Mouse (Mus musculus) adrenal gland, postnatal 25 days (tissue): Measurements from ENCODE around the gene Fam129a. TPM values are rescaled to one million over a fixed set of nuclear protein-coding genes. Genes with fewer than 3 reads are reported as not detected.
"Not testable (repeated sequence)": the region's sequence is repeated elsewhere in the genome, so short reads cannot be mapped to it uniquely, and the experiment has no call there.

Source experiments
- DNase-seq: peaks from one replicate; pipeline ENCODE4 v3.0.0; 2021; ENCODE audit warnings: mixed read lengths
- total RNA-seq: library from RNA; stranded (reverse); gene quantifications from 2 replicates; pipeline ENCODE4 v1.2.3, GENCODE M21; 2021

Gene Fam129a
- total RNA-seq, 1 experiment from 2014 or later = 93.9 TPM

GRCm38 (mm10) chr1:151699363-151699762, 128.4 kb downstream of the Fam129a start:
- DNase-seq = no peak

GRCm38 (mm10) chr1:151702816-151703215, 131.8 kb downstream of the Fam129a start:
- DNase-seq = no peak

DNA sequence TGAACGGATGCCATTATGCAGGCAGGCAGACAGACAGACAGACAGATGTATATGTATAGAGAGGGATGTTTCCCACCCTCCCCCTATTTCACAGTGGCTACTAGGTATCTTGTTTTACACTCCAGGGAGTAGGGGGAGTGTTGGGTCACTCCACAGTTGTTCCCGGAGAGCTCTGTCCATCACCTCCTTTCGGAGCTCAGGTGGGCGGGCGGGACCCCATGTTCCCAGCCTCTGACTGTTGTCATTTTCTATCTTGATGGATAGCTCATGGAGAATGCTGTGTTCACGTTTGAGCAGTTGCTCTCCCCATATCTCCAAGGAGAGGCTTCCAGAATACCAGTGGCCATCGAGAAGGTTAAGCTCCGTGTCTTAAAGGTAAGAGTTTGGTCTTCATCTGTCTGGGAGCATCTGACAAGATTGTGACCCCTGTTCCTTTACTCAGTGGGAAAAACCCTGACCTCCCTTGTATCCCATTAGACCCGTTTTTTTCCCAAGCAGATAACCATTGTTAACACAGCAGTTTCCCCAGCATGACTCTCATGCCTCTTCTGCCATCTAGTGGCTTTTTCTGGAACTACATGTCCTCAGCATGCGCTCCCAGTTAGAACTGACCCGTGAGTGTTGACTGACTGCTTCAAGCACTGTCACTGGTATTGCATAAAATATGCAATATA, 134.9 kb downstream of the Fam129a start:
- DNase-seq = peak; percentile 71

- no peak for DNase-seq
Observed at GRCm38 (mm10) chr1:151706397-151706752, 135.4 kb downstream of the Fam129a start.

DNA sequence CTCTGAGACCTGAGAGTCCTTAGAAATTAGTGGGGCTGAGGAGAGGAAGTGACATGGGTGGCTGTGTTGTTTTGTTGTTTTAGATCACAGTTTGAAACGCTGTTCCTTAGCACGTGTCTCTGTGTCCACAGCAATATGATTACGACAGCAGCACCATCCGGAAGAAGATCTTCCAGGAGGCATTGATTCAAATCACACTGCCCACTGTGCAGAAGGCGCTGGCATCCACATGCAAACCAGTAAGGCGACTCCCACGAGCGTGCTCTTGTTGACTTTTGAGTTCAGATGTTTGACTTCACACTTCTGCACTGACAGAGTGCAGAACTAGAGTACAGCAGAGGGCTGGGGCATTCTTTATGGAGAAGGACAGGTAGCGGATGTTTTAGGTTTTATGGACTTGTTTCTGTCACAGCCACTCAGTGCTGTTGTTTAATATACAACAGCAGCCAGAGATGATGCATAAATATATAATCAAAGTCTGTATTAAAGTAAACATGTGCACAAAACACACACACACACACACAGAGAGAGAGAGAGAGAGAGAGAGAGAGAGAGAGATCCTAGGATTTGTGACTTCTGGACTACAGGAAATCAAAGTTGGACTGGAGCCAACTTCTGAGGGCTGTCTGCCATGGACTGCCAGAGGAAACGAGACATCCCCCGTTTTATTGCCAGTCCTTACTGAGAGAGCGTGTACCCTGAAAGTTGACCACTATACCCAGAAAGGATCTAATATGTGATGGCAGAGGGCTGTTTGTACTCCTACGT, 138.2 kb downstream of the Fam129a start:
- DNase-seq = no peak

DNA sequence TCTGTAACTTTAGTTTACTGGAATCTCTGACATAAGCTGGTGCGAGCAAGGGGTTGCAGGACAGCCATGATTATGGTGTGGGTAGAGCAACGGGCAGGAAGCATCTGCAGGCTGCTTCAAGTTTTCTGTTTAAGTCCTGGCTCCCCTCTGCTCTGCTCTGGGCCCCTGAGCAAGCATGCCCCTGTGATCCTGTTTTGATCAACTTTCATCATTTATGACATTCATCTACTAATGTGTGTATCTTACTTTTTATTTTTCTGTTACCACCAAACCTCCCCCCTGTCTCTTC, 138.7 kb downstream of the Fam129a start:
- DNase-seq = no peak

DNA sequence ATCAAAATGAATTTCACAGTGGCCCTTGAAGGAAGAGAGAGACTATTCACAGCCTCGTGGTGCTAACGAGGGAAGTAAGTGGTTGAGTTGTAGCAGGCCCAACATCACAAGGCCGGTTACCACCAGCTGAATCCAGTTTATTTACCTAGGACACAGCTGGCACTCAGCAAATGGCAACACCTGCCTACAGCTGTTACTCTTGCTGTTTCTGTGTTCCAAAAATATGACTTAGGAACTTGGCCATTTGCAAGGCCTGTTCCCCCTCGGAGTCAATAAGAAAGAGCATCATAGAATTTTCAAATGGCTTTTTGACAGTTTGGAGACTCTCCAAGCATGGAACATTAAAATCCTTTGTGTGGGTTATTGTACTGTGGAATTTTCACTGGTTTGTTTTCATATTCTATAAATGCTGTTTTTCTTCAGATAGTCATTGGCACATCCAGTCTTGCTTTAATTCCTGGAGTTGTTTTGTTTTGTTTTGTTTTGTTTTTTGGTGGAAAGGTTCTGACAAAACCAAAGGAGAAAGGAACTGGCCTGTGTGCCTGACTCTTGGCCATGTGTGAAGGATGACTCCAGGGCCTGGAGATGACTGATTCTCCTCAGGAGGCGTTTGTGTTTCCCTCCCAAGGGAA, 139.6 kb downstream of the Fam129a start:
- no peak for DNase-seq

- DNase-seq = no peak
Observed at GRCm38 (mm10) chr1:151711062-151711461, 140.1 kb downstream of the Fam129a start.

GRCm38 (mm10) chr1:151712664-151713063, 141.7 kb downstream of the Fam129a start:
- DNase-seq = no peak

DNA sequence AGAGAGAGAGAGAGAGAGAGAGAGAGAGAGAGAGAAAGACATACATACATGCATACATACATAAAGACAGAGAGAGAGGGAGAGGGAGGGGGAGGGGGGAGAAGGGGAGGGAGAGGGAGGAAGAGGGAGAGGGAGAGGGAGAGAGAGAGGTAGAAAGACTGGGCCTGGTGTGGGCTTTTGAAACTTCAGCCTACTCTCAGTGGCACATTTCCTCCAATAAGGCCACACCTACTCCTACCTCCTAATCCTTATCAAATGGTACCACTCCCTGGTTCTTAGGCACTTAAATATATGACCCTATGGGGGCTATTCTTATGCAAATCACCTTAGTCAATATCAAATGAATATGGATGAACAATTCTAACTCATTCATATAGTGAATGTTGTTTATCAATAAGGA, 142.6 kb downstream of the Fam129a start:
- DNase-seq = no peak

GRCm38 (mm10) chr1:151716024-151716710, 145.2 kb downstream of the Fam129a start:
- DNase-seq = no peak

DNA sequence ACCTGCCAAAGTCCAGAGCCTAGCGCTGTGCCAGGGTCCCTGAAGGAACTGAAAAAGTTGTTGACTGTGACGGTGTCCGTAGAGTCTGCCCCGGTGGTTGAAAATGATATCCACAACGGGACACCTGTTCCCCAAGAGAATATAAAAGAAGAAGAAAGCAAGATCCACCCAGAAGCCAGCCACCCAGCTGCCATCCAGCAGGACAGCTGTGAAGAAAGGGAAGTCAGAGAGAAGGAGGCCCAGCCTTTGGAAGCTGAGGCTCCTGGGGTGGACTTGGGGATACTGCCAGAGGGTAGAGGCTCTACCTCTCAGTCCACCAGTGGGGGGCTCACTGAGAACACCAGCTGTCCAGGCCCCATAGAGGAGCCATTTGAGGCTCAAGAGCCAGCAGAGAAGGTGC, 146.6 kb downstream of the Fam129a start:
- no peak for DNase-seq

- DNase-seq = no peak
Observed at GRCm38 (mm10) chr1:151718575-151718974, 147.6 kb downstream of the Fam129a start.

GRCm38 (mm10) chr1:151719911-151720310, 148.9 kb downstream of the Fam129a start:
- DNase-seq = peak; percentile 29

- peak; percentile 27 for DNase-seq
Observed at GRCm38 (mm10) chr1:151720566-151720965, 149.6 kb downstream of the Fam129a start.

GRCm38 (mm10) chr1:151721357-151721983, 150.5 kb downstream of the Fam129a start:
- no peak for DNase-seq

- peak; percentile 29 for DNase-seq
Observed at GRCm38 (mm10) chr1:151723771-151724170, 152.8 kb downstream of the Fam129a start.

DNA sequence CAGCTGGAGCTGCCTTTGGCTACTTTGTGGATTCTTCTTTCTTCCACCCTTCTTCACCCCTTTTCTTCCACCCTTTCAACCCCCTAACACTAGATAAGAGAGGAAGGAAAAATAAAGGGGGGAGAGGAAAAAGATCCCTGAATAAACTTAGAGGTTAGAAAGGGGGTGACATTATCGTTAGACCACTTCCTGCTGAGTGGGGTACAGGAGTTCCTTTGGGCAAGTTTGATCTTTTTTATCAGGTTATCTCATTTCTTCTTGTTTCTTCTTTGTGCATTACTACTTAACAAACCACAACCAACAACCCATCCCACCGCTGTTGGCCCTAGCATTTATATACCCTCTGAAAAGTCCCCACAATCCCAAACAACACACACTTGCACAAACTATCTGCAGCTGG, 154.6 kb downstream of the Fam129a start:
- DNase-seq = no peak

GRCm38 (mm10) chr1:151726358-151726757, 155.4 kb downstream of the Fam129a start:
- DNase-seq = no peak

DNA sequence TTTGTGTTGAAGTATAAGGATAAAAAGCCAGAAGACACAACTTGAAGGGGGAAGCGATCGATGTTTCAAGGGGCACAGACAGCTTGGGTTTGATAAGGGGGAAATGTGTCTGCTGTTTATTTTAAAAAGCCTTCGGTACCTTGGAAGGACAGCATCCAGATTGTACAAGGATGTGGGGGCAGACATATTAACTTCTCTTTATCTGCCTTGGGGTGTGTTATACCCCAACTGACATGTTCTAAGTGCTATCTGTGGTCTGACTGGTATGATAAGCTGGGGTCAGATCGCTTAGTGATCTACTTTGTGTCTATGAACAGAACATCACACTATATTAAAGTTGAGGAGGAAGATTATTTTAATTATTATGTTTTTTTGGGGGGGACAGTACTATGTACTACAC, 157.2 kb downstream of the Fam129a start:
- DNase-seq = no peak

DNA sequence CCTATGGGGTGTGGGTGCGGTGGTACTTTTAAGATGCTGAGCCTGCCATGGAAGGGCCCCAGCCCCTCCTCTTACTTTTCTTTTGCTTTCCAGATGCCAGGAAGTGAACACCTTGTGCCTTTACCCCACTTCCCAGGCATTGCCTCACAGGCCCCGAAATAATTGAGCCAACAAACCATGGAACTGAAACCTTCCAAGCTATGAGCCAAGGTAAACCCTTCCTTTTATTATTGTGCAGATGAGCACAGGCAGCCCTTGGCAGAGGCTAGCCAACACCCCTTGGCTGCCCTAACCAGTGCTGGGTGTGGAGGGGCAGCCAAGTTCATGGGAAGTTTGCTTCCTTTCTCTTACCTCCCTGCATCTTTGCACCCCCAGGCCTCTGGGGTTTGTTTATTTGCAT, 166.2 kb downstream of the Fam129a start:
- no peak for DNase-seq

GRCm38 (mm10) chr1:151741199-151741621, 170.2 kb downstream of the Fam129a start:
- DNase-seq = no peak

DNA sequence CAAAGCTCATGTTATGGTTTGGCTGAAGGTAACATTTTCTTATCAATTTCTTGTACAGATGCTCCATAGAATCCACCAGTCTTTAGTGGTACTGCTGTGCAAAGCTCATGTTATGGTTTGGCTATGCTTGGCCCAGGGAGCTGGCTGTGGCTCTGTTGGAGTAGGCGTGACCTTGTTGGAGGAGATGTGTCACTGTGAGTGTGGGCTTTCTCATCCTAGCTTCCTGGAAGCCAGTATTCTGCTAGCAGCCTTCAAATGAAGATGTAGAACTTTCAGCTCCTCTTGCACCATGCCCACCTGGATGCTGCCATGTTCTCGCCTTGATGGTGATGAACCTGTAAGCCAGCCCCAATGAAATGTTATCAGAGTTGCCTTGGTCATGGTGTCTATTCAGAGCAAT, 178.9 kb downstream of the Fam129a start:
- not testable (repeated sequence) for DNase-seq
